Mouse (Mus musculus) CH12.LX (cell line): Measurements from ENCODE around the gene Gm49384.

Source experiments
- CTCF ChIP-seq, 2 experiments: IDR thresholded peaks in 1 of 2; conservative IDR thresholded peaks in 1 of 2; 2 replicates each; pipeline ENCODE4 v1.5.1; 2011 to 2012; ENCODE audit warnings: low read depth in 2 of 2, low read length in 2 of 2, improper control_type of control experiment in 1 of 2, inconsistent platforms in 1 of 2, mild to moderate bottlenecking in 1 of 2, moderate library complexity in 1 of 2
- EP300 ChIP-seq: IDR thresholded peaks from 2 replicates; pipeline ENCODE4 v1.6.1; 2011; ENCODE audit warnings: low read length, improper control_type of control experiment
- MAX ChIP-seq: IDR thresholded peaks from 2 replicates; pipeline ENCODE4 v1.6.1; 2011; ENCODE audit warnings: low read length, improper control_type of control experiment
- RAD21 ChIP-seq: IDR thresholded peaks from 2 replicates; pipeline ENCODE4 v1.6.1; 2011; ENCODE audit warnings: low read depth, mild to moderate bottlenecking, low read length, improper control_type of control experiment, moderate library complexity

- TF ChIP-seq RAD21 (no peak), CTCF (conservative IDR thresholded peaks at IDR 0.05 in 1 of 2, IDR thresholded peaks at IDR 0.05 in 1 of 2; ENCODE audit: low read depth in 2 of 2, low read length in 2 of 2) (peak in 1 of 2 experiments; percentile 18; a peak in 1 of 4 replicates), EP300 (no peak), MAX (peak; percentile 100)
These were observed 35.5 kb downstream of the Gm49384 start, which contains the start of gene Lrr1 for GRCm38 (mm10) chr12:69168461-69169106.
